Mouse (Mus musculus): ENCODE measurements around the gene Gm29735. TPM values are rescaled to one million over a fixed set of nuclear protein-coding genes. Genes with fewer than 3 reads are reported as not detected.

Gm29735 gene
- total RNA-seq (2023) = not detected

DNA sequence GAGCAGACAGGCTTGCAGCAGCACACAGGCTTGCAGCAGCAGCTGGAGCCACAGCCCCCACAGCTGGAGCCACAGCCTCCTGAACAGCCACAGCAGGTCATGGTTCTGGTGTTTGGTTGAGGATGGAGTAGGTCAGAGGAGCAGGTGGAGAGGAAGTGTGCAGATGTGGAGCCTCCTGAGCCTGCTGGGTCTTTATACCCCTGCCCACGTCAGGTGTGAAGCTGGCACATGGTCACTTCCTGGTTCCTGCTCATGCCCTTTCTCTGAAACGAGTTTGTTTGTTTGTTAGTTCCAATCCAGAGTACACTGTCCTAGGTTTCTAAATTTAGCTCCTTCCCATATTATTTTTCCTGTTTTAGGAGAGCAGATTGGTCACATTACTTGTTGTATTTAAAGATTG is at the start of gene Gm29735:
Gene Gm29735 (minus strand): TSS at position 101 of the 400 bp plus-strand sequence.

DNA sequence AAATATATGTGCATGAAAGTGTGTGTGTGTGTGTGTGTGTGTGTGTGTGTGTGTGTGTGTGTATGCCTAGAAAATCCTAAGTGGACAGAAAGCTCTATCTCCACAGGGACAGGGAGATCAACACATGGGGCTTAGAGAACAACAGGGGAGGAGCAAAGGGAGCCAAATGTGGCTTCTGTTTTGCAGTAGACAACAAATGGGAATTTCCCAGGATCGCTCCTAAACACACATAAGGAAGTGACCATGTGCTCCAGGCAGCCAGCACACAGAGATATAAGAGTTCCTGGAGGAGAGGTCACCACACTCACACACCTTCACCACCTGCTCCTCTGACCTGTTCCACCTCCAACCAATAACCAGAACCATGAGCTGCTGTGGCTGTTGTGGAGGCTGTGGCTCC is 44.2 kb upstream of the Gm29735 start, which contains the start of gene Krtap5-3:
Gene Krtap5-3 (plus strand): TSS at position 301 of the 400 bp plus-strand sequence.

DNA sequence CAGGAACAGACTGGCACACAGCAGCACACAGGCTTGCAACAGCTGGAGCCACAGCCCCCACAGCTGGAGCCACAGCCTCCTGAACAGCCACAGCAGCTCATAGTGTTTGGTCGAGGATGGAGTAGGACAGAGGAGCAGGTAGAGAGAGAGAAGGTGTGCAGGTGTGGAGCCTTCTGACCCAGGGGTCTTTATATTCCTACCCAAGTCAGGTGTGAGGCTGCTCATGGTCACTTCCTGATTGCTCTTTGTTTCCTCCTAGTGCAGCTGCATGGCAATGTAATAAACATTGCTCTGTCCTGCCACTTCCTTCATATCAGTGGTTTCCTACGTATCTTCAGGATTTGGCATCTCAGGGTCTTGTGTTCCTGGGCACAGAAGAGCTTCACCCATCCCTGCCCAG is 33.4 kb upstream of the Gm29735 start, which contains the start of gene Gm10153:
Gene Gm10153 (minus strand): TSS at position 101 of the 400 bp plus-strand sequence.

DNA sequence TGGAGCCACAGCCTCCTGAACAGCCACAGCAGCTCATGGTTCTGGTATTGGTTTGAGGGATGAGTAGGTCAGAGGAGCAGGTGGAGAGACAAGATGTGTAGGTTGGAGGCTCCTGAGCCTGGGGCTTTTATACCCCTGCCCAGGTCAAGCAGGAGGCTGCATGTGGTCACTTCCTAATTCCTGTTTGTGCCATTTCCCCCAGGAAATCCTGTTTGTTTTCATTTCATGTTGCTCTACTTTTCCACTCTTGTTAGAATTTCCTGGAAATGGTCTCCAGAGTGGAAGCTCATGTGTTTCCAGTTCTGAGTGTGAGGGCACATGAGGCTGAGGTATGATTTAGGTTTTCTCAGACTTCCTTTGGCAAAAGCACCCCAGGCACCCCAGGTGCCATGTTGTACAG is 19.0 kb upstream of the Gm29735 start, which contains the start of gene Krtap5-2:
Gene Krtap5-2 (minus strand): TSS at position 101 of the 400 bp plus-strand sequence.

DNA sequence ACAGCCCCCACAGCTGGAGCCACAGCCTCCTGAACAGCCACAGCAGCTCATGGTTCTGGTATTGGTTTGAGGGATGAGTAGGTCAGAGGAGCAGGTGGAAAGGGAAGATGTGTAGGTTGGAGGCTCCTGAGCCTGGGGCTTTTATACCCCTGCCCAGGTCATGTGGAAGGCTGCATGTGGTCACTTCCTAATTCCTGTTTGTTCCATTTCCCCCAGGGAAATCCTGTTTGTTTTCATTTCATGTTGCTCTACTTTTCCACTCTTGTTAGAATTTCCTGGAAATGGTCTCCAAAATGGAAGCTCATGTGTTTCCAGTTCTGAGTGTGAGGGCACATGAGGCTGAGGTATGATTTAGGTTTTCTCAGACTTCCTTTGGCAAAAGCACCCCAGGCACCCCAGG is 8.7 kb upstream of the Gm29735 start, which contains the start of gene Gm4553:
Gene Gm4553 (minus strand): TSS at position 101 of the 400 bp plus-strand sequence.

DNA sequence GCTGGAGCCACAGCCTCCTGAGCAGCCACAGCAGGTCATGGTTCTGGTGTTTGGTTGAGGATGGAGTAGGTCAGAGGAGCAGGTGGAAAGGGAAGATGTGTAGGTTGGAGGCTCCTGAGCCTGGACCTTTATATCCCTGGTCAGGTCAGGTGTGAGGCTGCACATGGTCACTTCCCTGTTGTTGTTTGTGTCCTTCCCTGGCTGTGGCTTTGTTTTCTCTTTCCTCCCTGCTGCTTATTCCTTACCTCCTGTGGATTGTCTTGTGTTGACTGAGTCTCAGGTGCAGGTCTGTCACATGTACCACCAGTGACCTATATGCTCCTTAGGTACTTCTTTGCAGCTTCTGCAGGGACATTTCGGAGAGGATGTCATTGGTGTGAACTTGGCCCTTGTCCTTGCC is 12.4 kb downstream of the Gm29735 start, which contains the start of gene Gm45337:
Gene Gm45337 (minus strand): TSS at position 101 of the 400 bp plus-strand sequence.

DNA sequence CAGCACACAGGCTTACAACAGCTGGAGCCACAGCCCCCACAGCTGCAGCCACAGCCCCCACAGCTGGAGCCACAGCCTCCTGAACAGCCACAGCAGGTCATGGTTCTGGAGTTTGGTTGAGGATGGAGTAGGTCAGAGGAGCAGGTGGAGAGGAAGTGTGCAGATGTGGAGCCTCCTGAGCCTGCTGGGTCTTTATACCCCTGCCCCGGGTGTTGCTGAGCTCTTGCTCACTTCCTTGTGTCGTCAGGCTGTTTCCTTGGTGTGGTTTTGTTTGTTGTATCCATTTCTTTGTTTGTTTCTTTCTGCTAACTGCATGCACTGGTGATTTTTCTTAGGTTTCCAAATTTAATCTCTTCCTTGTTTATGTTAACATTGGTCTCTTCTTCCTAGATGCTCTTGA is 21.0 kb downstream of the Gm29735 start, which contains the start of gene Gm39115:
Gene Gm39115 (minus strand): TSS at position 101 of the 400 bp plus-strand sequence.

DNA sequence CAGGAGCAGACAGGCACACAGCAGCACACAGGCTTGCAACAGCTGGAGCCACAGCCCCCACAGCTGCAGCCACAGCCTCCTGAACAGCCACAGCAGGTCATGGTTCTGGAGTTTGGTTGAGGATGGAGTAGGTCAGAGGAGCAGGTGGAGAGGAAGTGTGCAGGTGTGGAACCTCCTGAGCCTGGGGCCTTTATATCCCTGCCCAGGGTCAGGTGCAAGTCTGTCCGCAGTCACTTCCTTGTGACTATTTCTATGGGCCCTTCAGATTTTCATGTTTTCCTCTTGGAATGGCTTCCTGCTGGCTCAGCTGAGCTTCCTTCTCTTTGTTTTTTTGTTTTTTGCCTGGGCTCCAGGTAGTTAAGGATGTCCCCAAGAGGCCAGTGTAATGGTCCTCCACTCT is 36.3 kb downstream of the Gm29735 start, which contains the start of gene Gm45618:
Gene Gm45618 (minus strand): TSS at position 101 of the 400 bp plus-strand sequence.

Other genes starting within 250 kb of the Gm29735 start
- gene Tollip, start 238.6 kb downstream of the Gm29735 start, total RNA-seq (2023) = 10 to 100 TPM; 54.5 to 59.5 TPM
- not detected for gene Brsk2, start 207.4 kb downstream of the Gm29735 start, total RNA-seq (2023)
- 10 to 100 TPM; 51.1 to 64.6 TPM for gene Mob2, start 96.0 kb downstream of the Gm29735 start, total RNA-seq (2023)
- gene Dusp8, start 61.3 kb downstream of the Gm29735 start, total RNA-seq (2023) = 1 to 10 TPM in 1 of 2 experiments, under 1 TPM in 1; 0.44 to 1.4 TPM
- gene Gm45618, start 36.4 kb downstream of the Gm29735 start, total RNA-seq (2023) = not detected
- not detected for gene Gm39115, start 21.1 kb downstream of the Gm29735 start, total RNA-seq (2023)
- gene Gm45337, start 12.5 kb downstream of the Gm29735 start, total RNA-seq (2023) = not detected
- not detected for gene Gm4553, start 8.6 kb upstream of the Gm29735 start, total RNA-seq (2023)
- not detected for gene Krtap5-2, start 18.9 kb upstream of the Gm29735 start, total RNA-seq (2023)
- not detected for gene Gm10153, start 33.3 kb upstream of the Gm29735 start, total RNA-seq (2023)
- gene Krtap5-3, start 44.3 kb upstream of the Gm29735 start, total RNA-seq (2023) = not detected
- not detected for gene Gm7579, start 54.7 kb upstream of the Gm29735 start, total RNA-seq (2023)
- gene Krtap5-5, start 72.9 kb upstream of the Gm29735 start, total RNA-seq (2023) = not detected
- not detected for gene Gm40460, start 84.0 kb upstream of the Gm29735 start, total RNA-seq (2023)
- not detected for gene Gm2431, start 101.2 kb upstream of the Gm29735 start, total RNA-seq (2023)
- not detected for gene Gm4559, start 117.2 kb upstream of the Gm29735 start, total RNA-seq (2023)
- not detected for gene Krtap5-1, start 140.0 kb upstream of the Gm29735 start, total RNA-seq (2023)
- gene Krtap5-4, start 146.4 kb upstream of the Gm29735 start, total RNA-seq (2023) = not detected
- gene Ifitm10, start 216.6 kb upstream of the Gm29735 start, total RNA-seq (2023) = 10 to 100 TPM; 17.0 to 21.9 TPM
- gene Gm49369, start 225.6 kb upstream of the Gm29735 start, total RNA-seq (2023) = 10 to 100 TPM in 1 of 2 experiments, 1 to 10 TPM in 1; 2.6 to 11.5 TPM
- 100 to 1,000 TPM; 244 to 275 TPM for gene Ctsd, start 230.9 kb upstream of the Gm29735 start, total RNA-seq (2023)